Mouse (Mus musculus): Measurements from ENCODE around the gene H2-Ab1.
"Not testable (repeated sequence)": the region's sequence is repeated elsewhere in the genome, so short reads cannot be mapped to it uniquely, and the experiment has no call there.

DNA sequence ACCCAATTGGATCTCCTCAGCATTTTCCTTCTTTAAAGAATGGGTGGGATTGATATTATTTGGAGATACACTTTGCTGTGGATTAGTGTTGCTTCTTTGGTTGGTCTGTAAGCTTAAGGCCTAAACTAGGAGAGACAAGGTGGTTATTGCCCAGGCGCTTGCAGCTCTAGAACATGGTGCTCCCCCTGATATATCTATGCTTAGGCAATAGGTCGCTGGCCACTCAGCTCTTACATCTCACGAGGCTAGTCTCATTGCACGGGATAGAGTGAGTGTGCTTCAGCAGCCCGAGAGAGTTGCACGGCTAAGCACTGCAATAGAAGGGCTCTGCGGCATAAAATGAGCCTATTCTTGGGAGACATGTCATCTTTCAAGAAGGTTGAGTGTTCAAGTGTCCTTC is 25.5 kb upstream of the H2-Ab1 start:
- TF ChIP-seq CTCF, EP300 (IDR thresholded peaks at IDR 0.05): not testable (repeated sequence)
